27 mouse cellular contexts compared by ENCODE assay signal in the genomic region with DNA sequence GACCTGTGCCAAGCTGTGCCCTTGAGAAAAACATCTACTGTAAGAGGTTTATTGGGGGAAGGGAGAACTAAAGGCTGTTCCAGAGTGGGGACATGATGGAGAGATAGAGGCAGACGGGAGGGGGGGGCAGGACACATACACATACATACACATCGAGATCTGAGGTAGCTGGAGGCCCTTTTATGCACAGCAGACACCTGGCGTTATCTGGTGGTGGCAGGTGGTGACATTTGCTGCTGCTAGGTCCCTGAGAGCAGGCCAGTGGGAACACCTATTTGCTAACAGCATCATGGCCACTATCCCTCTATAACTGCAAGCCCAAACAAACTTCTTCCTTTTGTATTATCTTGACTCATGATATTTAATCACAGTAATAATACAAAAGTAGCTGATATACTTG. TPM values are rescaled to one million over a fixed set of nuclear protein-coding genes. Genes with fewer than 3 reads are reported as not detected.
DNase-seq lines count a peak whose midpoint lies in the region; ATAC-seq lines count a peak whose summit lies in the region.
"Had no signal": no experiment of that assay in that cellular context is flagged by ENCODE, and none has a peak within 500 bp of the region (broad histone marks: within the 10 kb centered on the region; RNA-seq: fewer than 3 reads in every experiment).

No protein-coding gene starts in this region.

- H3K36me3 ChIP-seq in liver, embryonic 13.5 days = no peaks in the 10 kb centered on the region
- no peaks in the 10 kb centered on the region for H3K36me3 ChIP-seq in liver, embryonic 11.5 days (ENCODE audit: control insufficient read depth, insufficient read depth, low read length)
- peaks cover 59% of the 10 kb centered on the region for H3K36me3 ChIP-seq in embryonic facial prominence, embryonic 10.5 days (replicated peaks)

- no peak overlapping the region for H3K9ac ChIP-seq in liver, embryonic 13.5 days
- no peak overlapping the region for H3K9ac ChIP-seq in liver, embryonic 11.5 days (ENCODE audit: low read depth, low read length)
- H3K9ac ChIP-seq: forebrain, embryonic 13.5 days; hindbrain, embryonic 13.5 days; limb, embryonic 12.5 days; liver, postnatal 0 days; neural tube, embryonic 12.5 days had no signal

- H3K27ac ChIP-seq in liver, embryonic 13.5 days = no peak overlapping the region
- H3K27ac ChIP-seq in liver, embryonic 11.5 days (ENCODE audit: low read depth, low read length) = no peak overlapping the region
- no peak overlapping the region for H3K27ac ChIP-seq in embryonic facial prominence, embryonic 10.5 days (replicated peaks)
- H3K27ac ChIP-seq: forebrain, embryonic 13.5 days; hindbrain, embryonic 13.5 days; limb, embryonic 12.5 days; macrophage; midbrain, embryonic 10.5 days; neural tube, embryonic 12.5 days had no signal

- no peaks in the 10 kb centered on the region for H3K9me3 ChIP-seq in liver, embryonic 13.5 days (replicated peaks)
- no peaks in the 10 kb centered on the region for H3K9me3 ChIP-seq in liver, embryonic 11.5 days (ENCODE audit: control insufficient read depth, low read length)
- H3K9me3 ChIP-seq in embryonic facial prominence, embryonic 10.5 days = no peaks in the 10 kb centered on the region
- H3K9me3 ChIP-seq: forebrain, embryonic 13.5 days; hindbrain, embryonic 13.5 days; limb, embryonic 12.5 days; midbrain, embryonic 10.5 days; neural tube, embryonic 12.5 days had no signal

- H3K4me1 ChIP-seq in liver, embryonic 13.5 days (replicated peaks) = peaks cover 15% of the 10 kb centered on the region
- H3K4me1 ChIP-seq in liver, embryonic 11.5 days (replicated peaks; ENCODE audit: control insufficient read depth, insufficient read depth, low read length) = no peaks in the 10 kb centered on the region; the same call in 1 of the 2 replicates
- H3K4me1 ChIP-seq in embryonic facial prominence, embryonic 10.5 days = no peaks in the 10 kb centered on the region
- H3K4me1 ChIP-seq: forebrain, embryonic 13.5 days; hindbrain, embryonic 13.5 days; limb, embryonic 12.5 days; midbrain, embryonic 10.5 days; neural tube, embryonic 12.5 days had no signal

- no peaks in the 10 kb centered on the region for H3K27me3 ChIP-seq in liver, embryonic 13.5 days
- H3K27me3 ChIP-seq in liver, embryonic 11.5 days (replicated peaks; ENCODE audit: control insufficient read depth, insufficient read depth, low read length) = no peaks in the 10 kb centered on the region
- no peaks in the 10 kb centered on the region for H3K27me3 ChIP-seq in embryonic facial prominence, embryonic 10.5 days (replicated peaks; ENCODE audit: low read depth, poor library complexity, severe bottlenecking)
- H3K27me3 ChIP-seq: forebrain, embryonic 13.5 days; hindbrain, embryonic 13.5 days; limb, embryonic 12.5 days; neural tube, embryonic 12.5 days had no signal

- peak; percentile 9 for DNase-seq in liver, embryonic 13.5 days
- DNase-seq in liver, embryonic 11.5 days (ENCODE audit: low spot score) = no peak
- DNase-seq in cerebellum, adult 11 months = peak; percentile 17
- peak; percentile 36 for DNase-seq in cerebellum, adult 8-10 months
- peak; percentile 62 to 76 for DNase-seq in cerebellum, postnatal 25 days
- DNase-seq in embryonic facial prominence, embryonic 10.5 days (ENCODE audit: low spot score) = no peak
- no peak for DNase-seq in layer of hippocampus, adult 11-12 months (ENCODE audit: low spot score)
- no peak for DNase-seq in layer of hippocampus, adult 9-11 months
- DNase-seq: adrenal gland, postnatal 14 days; gastrocnemius, postnatal 10 days; heart, adult 18-20 months; heart, postnatal 4 days; kidney, adult 9 months; kidney, postnatal 10 days; liver, postnatal 0 days; right cerebral cortex, adult 18-20 months; spleen, adult 18-20 months; thymus, adult 18-20 months had no signal

- 45% methylated on average over 3 of the region's 3 CpGs for WGBS in liver, embryonic 13.5 days (ENCODE audit: insufficient replicate concordance)
- 58% methylated on average over 3 of the region's 3 CpGs for WGBS in liver, embryonic 11.5 days
- WGBS in embryonic facial prominence, embryonic 10.5 days = 85% methylated on average over 3 of the region's 3 CpGs

- no peak; the same call in 1 of the 2 replicates for ATAC-seq in liver, embryonic 13.5 days (ENCODE audit: low read depth)
- ATAC-seq in liver, embryonic 11.5 days (replicated peaks; ENCODE audit: low FRiP score) = no peak
- ATAC-seq: forebrain, embryonic 13.5 days; intestine, embryonic 16.5 days; liver, postnatal 0 days had no signal

- no peak overlapping the region for H3K4me2 ChIP-seq in liver, embryonic 13.5 days
- H3K4me2 ChIP-seq in liver, embryonic 11.5 days = no peak overlapping the region
- H3K4me2 ChIP-seq: forebrain, embryonic 13.5 days; heart, embryonic 11.5 days; hindbrain, embryonic 13.5 days; limb, embryonic 12.5 days; neural tube, embryonic 12.5 days had no signal

- no peak overlapping the region for H3K4me3 ChIP-seq in liver, embryonic 13.5 days (replicated peaks)
- no peak overlapping the region for H3K4me3 ChIP-seq in liver, embryonic 11.5 days (ENCODE audit: low read depth, low read length)
- H3K4me3 ChIP-seq in embryonic facial prominence, embryonic 10.5 days = no peak overlapping the region
- H3K4me3 ChIP-seq: forebrain, embryonic 13.5 days; hindbrain, embryonic 13.5 days; limb, embryonic 12.5 days; midbrain, embryonic 10.5 days; myocyte; neural tube, embryonic 12.5 days had no signal

RNA-seq across cellular contexts. Expression of a gene that starts 44.4 kb away (rescaled TPM):
- polyA plus RNA-seq in liver, embryonic 13.5 days (2015; fragmentation: Nextera tagmentation; extraction: Ambion mirVana) = 2.5 and 2.9 TPM in 2 replicates
- polyA plus RNA-seq in liver, embryonic 11.5 days (2014; fragmentation: Nextera tagmentation; extraction: Ambion mirVana) = 10.3 and 10.6 TPM in 2 replicates
- 11.2 and 11.5 TPM in 2 replicates for polyA plus RNA-seq in embryonic facial prominence, embryonic 10.5 days (2016; fragmentation: Nextera tagmentation; extraction: Ambion mirVana)

Comparison
In these comparisons a context has a peak if more than half of its experiments do, and no peak if none do; other contexts are left out.
1. DNase-seq: peak in liver, embryonic 13.5 days (single experiment), cerebellum, adult 11 months (single experiment), cerebellum, adult 8-10 months (single experiment) and cerebellum, postnatal 25 days (2 of 2); none in liver, embryonic 11.5 days (single experiment), embryonic facial prominence, embryonic 10.5 days (single experiment), layer of hippocampus, adult 11-12 months (single experiment) and layer of hippocampus, adult 9-11 months (single experiment).